Mouse (Mus musculus) forebrain, embryonic 13.5 days (tissue): ENCODE measurements at regions not wholly inside any gene's neighbourhood (a gene's known extent, or its start where the extent isn't known, plus 50 kb on each side); places are given as distances from the start of the nearest gene placed in this dataset.

ENCODE experiments used
- ATAC-seq: fragments of 200-750 bp; cut with Nextera tagmentation; 2 replicates; pipeline ENCODE4 v1.8.0; 2017
- H3K27ac ChIP-seq: fragments of 300-500 bp; sonication (generic); 2 replicates; pipeline ENCODE4 v1.5.1; 2015; ENCODE audit warnings: inconsistent platforms, mild to moderate bottlenecking, moderate library complexity
- H3K27me3 ChIP-seq: fragments of 300-500 bp; sonication (generic); 2 replicates; pipeline ENCODE4 v1.6.1; 2015; ENCODE audit warnings: mild to moderate bottlenecking, inconsistent platforms
- H3K36me3 ChIP-seq: fragments of 300-500 bp; sonication (generic); 2 replicates; pipeline ENCODE4 v1.6.1; 2015; ENCODE audit warnings: mild to moderate bottlenecking, inconsistent platforms; ENCODE audit not compliant: poor library complexity, severe bottlenecking
- H3K4me1 ChIP-seq: fragments of 300-500 bp; sonication (generic); 2 replicates; pipeline ENCODE4 v1.6.1; 2015; ENCODE audit warnings: inconsistent platforms
- H3K4me2 ChIP-seq: fragments of 300-500 bp; sonication (generic); 2 replicates; pipeline ENCODE4 v1.6.1; 2015; ENCODE audit warnings: inconsistent platforms, mild to moderate bottlenecking, moderate library complexity
- H3K4me3 ChIP-seq: fragments of 300-500 bp; sonication (generic); 2 replicates; pipeline ENCODE4 v1.5.1; 2015; ENCODE audit warnings: mild to moderate bottlenecking, inconsistent platforms
- H3K9ac ChIP-seq: fragments of 300-500 bp; sonication (generic); 2 replicates; pipeline ENCODE4 v1.6.1; 2015; ENCODE audit warnings: mild to moderate bottlenecking, inconsistent platforms
- H3K9me3 ChIP-seq: fragments of 300-500 bp; sonication (generic); replicated peaks from 2 replicates; pipeline ENCODE4 v1.6.1; 2016; ENCODE audit warnings: inconsistent platforms
- WGBS: fragments of 180-500 bp; shearing (Covaris S2); methylation state at CpG from one replicate; pipeline ENCODE4 v1.1.7; 2015; 5-methylcytosine and 5-hydroxymethylcytosine counted together

GRCm38 (mm10) chr10:24532776-24533175 lies 62.5 kb upstream of the Ccn2 start:
- Histone ChIP-seq H3K4me1 (no peaks in the 10 kb centered on the region), H3K27me3 (no peaks in the 10 kb centered on the region), H3K9ac (no peak overlapping the region), H3K9me3 (no peaks in the 10 kb centered on the region), H3K27ac (no peak overlapping the region), H3K4me2 (no peak overlapping the region), H3K36me3 (no peaks in the 10 kb centered on the region), H3K4me3 (no peak overlapping the region)
- no peak for ATAC-seq
- 77% methylated on average over 2 of the region's 2 CpGs for WGBS

- no peak for ATAC-seq
- 89% methylated on average over 11 of the region's 11 CpGs for WGBS
- H3K9ac ChIP-seq = no peak overlapping the region
Measured at GRCm38 (mm10) chr10:24534901-24535300, 60.3 kb upstream of the Ccn2 start.

GRCm38 (mm10) chr10:24535461-24535860 lies 59.8 kb upstream of the Ccn2 start:
- Histone ChIP-seq H3K9ac (no peak overlapping the region), H3K27me3 (no peaks in the 10 kb centered on the region), H3K27ac (no peak overlapping the region), H3K4me1 (no peaks in the 10 kb centered on the region), H3K36me3 (no peaks in the 10 kb centered on the region), H3K4me3 (no peak overlapping the region), H3K4me2 (no peak overlapping the region), H3K9me3 (no peaks in the 10 kb centered on the region)
- ATAC-seq = no peak
- WGBS = 92% methylated on average over 6 of the region's 6 CpGs

More at GRCm38 (mm10) chr10:24534901-24535300, 60.3 kb upstream of the Ccn2 start:
- Histone ChIP-seq H3K27ac (no peak overlapping the region), H3K36me3 (no peaks in the 10 kb centered on the region), H3K4me1 (no peaks in the 10 kb centered on the region), H3K9me3 (no peaks in the 10 kb centered on the region), H3K4me3 (no peak overlapping the region), H3K27me3 (no peaks in the 10 kb centered on the region), H3K4me2 (no peak overlapping the region)

- H3K27me3 ChIP-seq = no peaks in the 10 kb centered on the region
- no peaks in the 10 kb centered on the region for H3K36me3 ChIP-seq
- ATAC-seq = no peak
- no peaks in the 10 kb centered on the region for H3K4me1 ChIP-seq
- no peaks in the 10 kb centered on the region for H3K9me3 ChIP-seq
- WGBS = 87% methylated on average over 4 of the region's 4 CpGs
- no peak overlapping the region for H3K4me3 ChIP-seq
- no peak overlapping the region for H3K4me2 ChIP-seq
- no peak overlapping the region for H3K9ac ChIP-seq
- H3K27ac ChIP-seq = no peak overlapping the region
Measured at GRCm38 (mm10) chr10:24541990-24542389, 53.3 kb upstream of the Ccn2 start.
